Mouse (Mus musculus) stomach, postnatal 0 days (tissue): ENCODE data around the gene Zbed6.

Experiments
- CTCF ChIP-seq: IDR thresholded peaks from 2 replicates; pipeline ENCODE4 v1.5.1; 2016; ENCODE audit warnings: antibody characterized with exemption, low read depth, mild to moderate bottlenecking, moderate library complexity
- EP300 ChIP-seq: optimal IDR thresholded peaks from 2 replicates; pipeline ENCODE3; 2016; ENCODE audit warnings: antibody characterized with exemption

- no peak for TF ChIP-seq CTCF
- no peak for TF ChIP-seq EP300
Observed at GRCm38 (mm10) chr1:133618311-133618710, 42.4 kb downstream of the Zbed6 start.
